Mouse (Mus musculus) mammary gland, adult 2 months (tissue): ENCODE data around the gene Wrnip1. TPM values are rescaled to one million over a fixed set of nuclear protein-coding genes. Genes with fewer than 3 reads are reported as not detected.

Experiments
- polyA plus RNA-seq: library from polyadenylated mRNA; depleted of rRNA; stranded (reverse); fragments of >200 nt; gene quantifications from 2 replicates; pipeline ENCODE4 v1.2.3, GENCODE M21; 2012; ENCODE audit warnings: low replicate concordance; rRNA removed

The Wrnip1 gene
- polyA plus RNA-seq = 21.0 and 35.4 TPM in 2 replicates

GRCm38 (mm10) chr13:32801693-32802221 lies at the start of gene Wrnip1:
Wrnip1 (plus strand) TSS chr13:32802038.

DNA sequence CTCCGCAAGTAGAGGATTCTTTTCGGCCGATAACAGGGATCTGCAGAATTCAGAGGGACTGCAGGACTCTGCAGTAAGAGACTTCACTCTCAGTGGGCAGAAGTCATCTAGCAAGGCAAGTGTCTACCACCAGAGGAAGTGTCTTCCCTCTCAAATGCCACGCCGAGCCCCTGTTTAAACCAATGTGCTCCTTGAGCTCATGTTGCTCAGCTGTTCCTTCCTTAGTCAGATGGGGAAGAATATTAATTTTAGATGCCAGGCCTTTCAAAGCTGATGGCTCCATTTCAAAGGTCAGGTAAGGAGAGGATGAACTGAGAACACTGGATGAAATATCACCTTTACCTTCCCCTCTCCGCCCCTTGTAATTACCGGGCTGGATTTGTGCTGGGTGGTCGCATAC lies 18.0 kb upstream of the Wrnip1 start, which contains the start of gene Mylk4:
Mylk4 (minus strand) TSS at position 139 of the 400 bp plus-strand sequence.

GRCm38 (mm10) chr13:32802259-32803081 lies 632 bp downstream of the Wrnip1 start, which contains the start of gene D930007J09Rik:
D930007J09Rik (minus strand) TSS chr13:32802849.

GRCm38 (mm10) chr13:32850668-32851404 lies 49.0 kb downstream of the Wrnip1 start, which contains the start of gene Serpinb1a:
Serpinb1a (minus strand) TSS chr13:32851185.

Other genes with a start within 250 kb of the Wrnip1 start
- 35.8 TPM in 1 of 2 replicates, not detected in the other for gene Mylk4, start 18.1 kb upstream of the Wrnip1 start, polyA plus RNA-seq
- not detected in 2 replicates for gene D930007J09Rik, start 811 bp downstream of the Wrnip1 start, polyA plus RNA-seq
- 7.1 and 17.4 TPM in 2 replicates for gene Serpinb1a, start 49.1 kb downstream of the Wrnip1 start, polyA plus RNA-seq
- gene Serpinb1c, start 96.2 kb downstream of the Wrnip1 start, polyA plus RNA-seq = 0.16 TPM in 1 of 2 replicates, not detected in the other
- 6.0 and 9.3 TPM in 2 replicates for gene Serpinb6b, start 163.2 kb downstream of the Wrnip1 start, polyA plus RNA-seq
- 6.4 and 15.8 TPM in 2 replicates for gene Serpinb9, start 201.2 kb downstream of the Wrnip1 start, polyA plus RNA-seq
- gene Serpinb9b, start 225.4 kb downstream of the Wrnip1 start, polyA plus RNA-seq = 0.29 and 0.37 TPM in 2 replicates